Mouse (Mus musculus) bone marrow, adult 2 months (tissue): ENCODE measurements at regions not wholly inside any gene's neighbourhood (a gene's known extent, or its start where the extent isn't known, plus 50 kb on each side); places are given as distances from the start of the nearest gene placed in this dataset.

Experiments used
- CTCF ChIP-seq: fragments of 200-500 bp; IDR thresholded peaks from 2 replicates; pipeline ENCODE4 v1.5.1; 2011; ENCODE audit warnings: low read length, control low read depth; ENCODE audit not compliant: control insufficient read depth, insufficient read depth
- POLR2A ChIP-seq: fragments of 200-500 bp; IDR thresholded peaks from 2 replicates; pipeline ENCODE4 v1.6.1; 2011; ENCODE audit warnings: low read depth, mild to moderate bottlenecking, control low read depth, low read length, borderline replicate concordance; ENCODE audit not compliant: control insufficient read depth

DNA sequence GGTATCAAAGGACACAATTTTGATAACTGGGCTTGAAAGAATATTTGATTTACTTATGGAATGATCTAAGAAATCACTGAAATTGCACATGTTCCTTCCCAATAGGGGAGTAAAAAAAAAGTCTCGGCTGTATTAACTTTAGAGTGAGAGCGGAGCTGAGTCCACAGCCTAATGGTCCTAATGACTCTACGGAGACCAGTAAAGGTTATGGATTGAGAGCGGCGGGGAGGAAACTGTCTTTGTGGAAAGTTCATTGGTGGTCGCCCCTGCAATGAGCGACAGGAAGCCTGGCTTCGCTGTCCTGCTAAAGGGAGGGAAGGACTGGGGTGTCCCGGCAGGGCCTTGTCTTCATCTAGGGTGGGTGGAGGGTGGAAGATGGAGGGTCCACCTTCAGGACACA, 84.5 kb upstream of the Foxb1 start:
- TF ChIP-seq CTCF (no peak), POLR2A (no peak)
